Mouse (Mus musculus): ENCODE measurements around the gene Col27a1.

Gene Col27a1

GRCm38 (mm10) chr4:63225373-63225772 lies 11.6 kb downstream of the Col27a1 start:
- DNase-seq (ENCODE audit: low read depth) = no peak

- no peak for DNase-seq (ENCODE audit: low read depth)
Measured at GRCm38 (mm10) chr4:63226164-63226882, 12.5 kb downstream of the Col27a1 start.

GRCm38 (mm10) chr4:63226883-63227235 lies 13.1 kb downstream of the Col27a1 start:
- DNase-seq (ENCODE audit: low read depth) = no peak

- DNase-seq (ENCODE audit: low read depth) = no peak
Measured at GRCm38 (mm10) chr4:63228943-63229342, 15.1 kb downstream of the Col27a1 start.

DNA sequence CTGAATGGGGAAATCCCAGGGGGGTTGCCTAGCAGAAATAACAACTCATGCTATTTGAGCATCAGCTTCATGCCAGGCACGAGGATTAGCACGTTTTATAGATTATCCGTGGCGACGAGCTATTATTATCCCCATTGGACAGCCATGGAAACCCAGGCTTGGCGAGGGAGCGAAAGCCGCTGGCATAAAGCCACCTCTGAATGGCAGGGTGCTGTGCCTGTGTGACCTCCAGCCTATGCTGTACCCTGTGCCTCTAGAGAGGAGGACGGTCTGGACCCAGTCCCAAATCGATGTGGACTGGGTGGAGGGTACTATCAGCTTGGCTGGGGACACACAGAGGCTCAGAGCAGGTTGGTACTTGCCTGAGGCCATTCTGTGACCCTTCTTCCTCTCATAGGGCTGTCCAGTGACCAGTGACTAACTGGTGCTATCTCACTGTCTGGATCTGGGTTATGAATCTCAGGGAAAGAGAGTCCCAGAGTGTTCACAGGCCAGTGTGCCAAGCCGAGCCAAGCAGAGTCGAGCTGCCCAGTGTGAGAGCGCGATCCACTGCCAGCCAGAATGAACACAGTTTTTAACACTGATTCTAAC lies 16.3 kb downstream of the Col27a1 start:
- no peak for DNase-seq (ENCODE audit: low read depth)

GRCm38 (mm10) chr4:63231121-63231520 lies 17.3 kb downstream of the Col27a1 start:
- no peak for DNase-seq (ENCODE audit: low read depth)

GRCm38 (mm10) chr4:63232542-63233020 lies 18.8 kb downstream of the Col27a1 start:
- DNase-seq (ENCODE audit: low read depth) = no peak

DNA sequence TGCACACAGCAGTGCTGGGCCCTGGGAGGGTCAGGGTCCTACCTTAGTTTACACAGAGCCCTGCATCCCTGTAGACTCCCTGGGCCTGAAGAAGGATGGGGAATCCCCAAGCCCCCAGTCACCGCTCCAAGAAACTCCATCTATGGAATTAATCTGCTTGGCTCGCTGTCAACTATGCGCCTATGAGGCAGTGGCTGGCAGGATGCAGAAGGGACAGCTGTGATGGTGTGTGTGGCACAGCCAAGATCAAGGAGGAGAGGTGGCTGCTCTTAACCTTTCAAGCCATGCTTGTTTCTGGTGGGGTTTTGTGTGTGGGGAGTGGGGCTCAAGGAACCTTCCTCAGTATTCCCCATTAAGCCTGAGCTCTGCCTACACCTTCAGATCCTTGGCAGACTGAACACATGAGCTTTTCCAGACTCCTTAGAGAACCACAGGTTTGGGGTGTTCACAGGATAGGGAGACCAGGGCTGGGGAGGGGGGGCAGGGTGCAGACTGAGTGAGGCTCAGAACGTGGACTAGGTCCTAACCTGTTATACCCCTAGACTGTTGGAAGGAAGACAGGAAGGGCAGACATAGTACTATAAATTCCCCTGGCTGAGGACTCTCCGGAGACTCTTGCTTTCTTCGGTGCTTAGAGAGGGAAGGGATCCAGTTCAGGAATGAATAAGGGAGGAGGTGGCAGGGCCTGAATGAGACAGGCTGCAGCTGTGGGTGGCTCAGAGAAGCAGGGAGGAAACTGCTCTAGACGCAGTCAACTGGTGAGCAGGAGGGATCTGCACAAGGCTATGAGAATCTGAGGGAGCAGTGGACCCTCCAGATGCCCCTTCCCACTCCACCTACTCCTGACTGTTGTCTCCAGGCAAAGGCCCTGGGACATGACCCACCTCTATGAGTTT lies 20.0 kb downstream of the Col27a1 start:
- no peak for DNase-seq (ENCODE audit: low read depth)

DNA sequence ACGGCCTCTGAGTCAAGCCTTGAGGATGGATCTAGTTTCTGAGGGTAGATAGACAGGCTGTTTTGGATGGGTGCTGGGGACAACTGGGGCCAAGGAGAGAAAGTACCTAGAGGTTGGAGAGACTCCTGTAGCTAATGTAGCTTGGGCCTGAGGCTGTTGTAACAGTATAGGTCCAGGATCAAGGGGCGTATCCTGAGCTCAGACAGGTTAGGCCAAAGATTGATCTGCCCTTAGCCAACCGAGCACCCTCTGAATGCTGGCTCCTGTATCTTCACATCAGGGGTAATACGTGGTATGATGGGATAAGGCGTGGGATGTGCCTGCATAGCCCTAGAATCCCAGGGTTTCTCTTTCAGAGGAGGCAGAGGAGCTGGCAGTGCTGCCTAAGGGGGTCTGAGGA lies 21.0 kb downstream of the Col27a1 start:
- no peak for DNase-seq (ENCODE audit: low read depth)

- no peak for DNase-seq (ENCODE audit: low read depth)
Measured at GRCm38 (mm10) chr4:63236235-63236634, 22.4 kb downstream of the Col27a1 start.

- no peak for DNase-seq (ENCODE audit: low read depth)
Measured at GRCm38 (mm10) chr4:63237225-63237624, 23.4 kb downstream of the Col27a1 start.

DNA sequence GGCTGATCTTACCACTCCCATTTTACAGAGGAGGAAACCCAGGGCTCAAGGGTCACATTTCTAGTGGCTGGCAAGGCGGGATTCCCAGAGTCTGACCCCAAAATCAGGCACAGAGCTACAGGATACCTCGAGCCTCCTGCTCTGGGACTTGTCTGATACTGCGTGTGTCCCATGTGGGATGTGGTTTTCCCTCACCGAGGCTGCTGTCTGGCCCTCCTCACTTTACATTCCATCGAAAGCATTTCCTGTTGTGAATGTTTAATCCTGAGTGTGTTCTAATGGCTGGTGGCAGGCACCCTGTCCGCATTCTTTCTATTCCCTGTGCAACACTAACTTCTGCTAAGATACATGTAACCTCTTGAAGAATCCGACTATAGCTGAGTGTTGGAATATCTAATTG lies 24.3 kb downstream of the Col27a1 start:
- no peak for DNase-seq (ENCODE audit: low read depth)

GRCm38 (mm10) chr4:63238722-63239121 lies 24.9 kb downstream of the Col27a1 start:
- DNase-seq (ENCODE audit: low read depth) = no peak

- no peak for DNase-seq (ENCODE audit: low read depth)
Measured at GRCm38 (mm10) chr4:63241031-63241430, 27.2 kb downstream of the Col27a1 start.

DNA sequence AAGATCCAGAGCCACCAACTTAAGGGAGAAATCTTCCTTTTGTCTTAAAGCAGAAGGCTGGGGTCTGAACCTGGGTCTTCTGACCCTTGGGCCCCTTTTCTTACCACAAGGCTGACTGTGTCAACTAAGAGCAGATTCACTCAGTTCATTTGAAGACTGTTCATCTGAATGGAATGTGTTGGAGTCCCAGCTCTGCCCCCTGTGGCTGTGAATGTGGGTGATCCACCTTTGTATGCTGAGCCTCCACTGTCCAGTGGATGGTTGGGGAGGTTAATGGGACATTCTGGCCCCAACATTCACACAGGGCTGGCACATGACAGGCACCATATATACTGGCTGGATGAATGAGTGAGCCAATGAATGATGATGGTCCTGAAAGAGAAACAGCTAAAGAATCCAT lies 34.2 kb downstream of the Col27a1 start:
- DNase-seq (ENCODE audit: low read depth) = no peak

DNA sequence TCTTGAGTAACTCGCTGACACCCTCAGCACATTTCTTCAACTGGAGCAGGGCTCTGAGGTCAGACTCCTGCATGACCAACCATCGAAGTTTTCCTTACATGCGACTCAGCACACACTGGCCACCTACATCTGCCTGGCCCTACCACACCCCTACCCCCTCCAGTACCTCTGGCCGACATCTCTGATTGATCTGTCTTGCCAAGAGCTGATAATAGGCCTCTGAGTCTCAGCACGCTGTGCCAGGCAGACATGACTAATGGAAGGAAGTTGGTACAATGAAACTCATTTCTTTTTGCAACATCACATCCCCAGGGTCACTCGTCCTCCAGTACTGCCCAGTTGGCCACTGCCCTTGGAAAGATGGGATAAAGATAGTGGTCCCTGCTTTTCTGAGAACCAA lies 35.1 kb downstream of the Col27a1 start:
- DNase-seq (ENCODE audit: low read depth) = no peak

DNA sequence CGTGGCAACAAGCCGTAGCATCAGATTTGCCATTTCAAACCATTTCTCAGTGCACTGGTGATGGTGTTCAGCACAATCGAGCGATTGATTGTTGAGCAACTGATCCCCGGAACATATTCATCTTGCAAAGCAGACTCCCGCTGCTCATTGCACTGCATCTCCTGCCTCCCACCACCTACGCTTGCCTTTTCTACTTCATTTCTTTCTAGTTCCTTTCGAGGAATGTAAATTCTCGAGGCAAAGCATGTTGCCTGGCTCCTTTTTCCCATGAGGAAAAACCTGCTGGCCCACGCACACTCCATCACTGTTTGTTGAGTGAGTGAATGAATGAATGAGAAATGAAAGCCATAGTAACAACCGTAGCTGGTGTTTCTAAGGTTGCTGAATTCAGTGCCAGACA lies 38.0 kb downstream of the Col27a1 start:
- no peak for DNase-seq (ENCODE audit: low read depth)

- DNase-seq (ENCODE audit: low read depth) = no peak
Measured at GRCm38 (mm10) chr4:63253716-63254115, 39.9 kb downstream of the Col27a1 start.

- no peak for DNase-seq (ENCODE audit: low read depth)
Measured at GRCm38 (mm10) chr4:63254151-63254550, 40.3 kb downstream of the Col27a1 start.

- DNase-seq (ENCODE audit: low read depth) = no peak
Measured at GRCm38 (mm10) chr4:63256371-63256770, 42.6 kb downstream of the Col27a1 start.

- no peak for DNase-seq (ENCODE audit: low read depth)
Measured at GRCm38 (mm10) chr4:63257346-63257745, 43.5 kb downstream of the Col27a1 start.

- DNase-seq (ENCODE audit: low read depth) = no peak
Measured at GRCm38 (mm10) chr4:63258096-63258495, 44.3 kb downstream of the Col27a1 start.

DNA sequence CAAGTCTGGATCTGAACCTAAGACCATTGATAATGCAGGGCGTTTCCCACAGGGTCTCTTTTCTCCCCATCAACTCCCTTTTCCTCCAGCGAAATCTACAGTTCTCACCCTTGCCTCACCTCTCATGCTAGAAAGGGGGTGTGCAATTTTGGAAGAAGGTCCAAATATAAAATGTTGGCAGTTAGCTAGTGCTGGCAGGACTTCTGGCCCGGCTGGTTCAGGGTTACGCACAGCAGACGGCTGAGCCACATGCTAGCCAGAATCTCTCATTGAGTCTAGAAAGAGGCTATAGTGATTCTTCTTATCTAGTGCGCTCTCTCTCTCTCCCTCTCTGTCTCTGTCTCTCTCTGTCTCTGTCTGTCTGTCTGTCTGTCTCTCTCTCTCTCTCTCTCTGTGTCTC lies 45.3 kb downstream of the Col27a1 start:
- no peak for DNase-seq (ENCODE audit: low read depth)
